Mouse (Mus musculus) liver, adult 2 months (tissue): Measurements from ENCODE around the gene Traf2. TPM values are rescaled to one million over a fixed set of nuclear protein-coding genes. Genes with fewer than 3 reads are reported as not detected.
A peak's percentile ranks its signal among the peaks of the same experiment; 100 is the strongest.

Experiments used
- DNase-seq: peaks from one replicate; pipeline ENCODE4 v3.0.0-alpha.2; 2011; ENCODE audit warnings: low read depth, low spot score; ENCODE audit errors: extremely low read depth
- H3K27ac ChIP-seq: fragments of 200-500 bp; replicated peaks from 2 replicates; pipeline ENCODE4 v1.5.1; 2012; ENCODE audit warnings: low read depth, mild to moderate bottlenecking, control low read depth, inconsistent platforms, low read length; ENCODE audit not compliant: insufficient read depth
- H3K27me3 ChIP-seq: fragments of 200-500 bp; 2 replicates; pipeline ENCODE4 v1.6.1; 2012; ENCODE audit warnings: mild to moderate bottlenecking, moderate library complexity, low read length, inconsistent platforms; ENCODE audit not compliant: control insufficient read depth, insufficient read depth
- H3K36me3 ChIP-seq: fragments of 200-500 bp; 2 replicates; pipeline ENCODE4 v1.6.1; 2012; ENCODE audit warnings: low read length, inconsistent platforms; ENCODE audit not compliant: control insufficient read depth, insufficient read depth
- H3K4me1 ChIP-seq: fragments of 200-500 bp; 2 replicates; pipeline ENCODE4 v1.6.1; 2011; ENCODE audit warnings: low read length; ENCODE audit not compliant: control insufficient read depth, insufficient read depth
- H3K4me3 ChIP-seq: fragments of 200-500 bp; 2 replicates; pipeline ENCODE4 v1.5.1; 2011; ENCODE audit warnings: low read depth, mild to moderate bottlenecking, control low read depth, low read length, moderate library complexity; ENCODE audit not compliant: insufficient read depth
- H3K79me2 ChIP-seq: fragments of 200-500 bp; 2 replicates; pipeline ENCODE4 v1.6.1; 2012; ENCODE audit warnings: inconsistent platforms, mild to moderate bottlenecking, low read length, moderate library complexity; ENCODE audit not compliant: control insufficient read depth, insufficient read depth
- H3K9ac ChIP-seq: fragments of 200-500 bp; 2 replicates; pipeline ENCODE4 v1.6.1; 2012; ENCODE audit warnings: low read depth, mild to moderate bottlenecking, control low read depth, inconsistent platforms, low read length
- CTCF ChIP-seq: fragments of 200-500 bp; IDR thresholded peaks from 2 replicates; pipeline ENCODE4 v1.5.1; 2011; ENCODE audit warnings: low read depth, low read length, control low read depth
- POLR2A ChIP-seq: fragments of 200-500 bp; IDR thresholded peaks from 2 replicates; pipeline ENCODE4 v1.6.1; 2011; ENCODE audit warnings: low read length, control low read depth; ENCODE audit not compliant: insufficient read depth; ENCODE audit errors: extremely low read depth
- WGBS: fragments of 180-500 bp; shearing (Covaris S2); methylation state at CpG from one replicate; pipeline ENCODE4 v1.1.7; 2018; 5-methylcytosine and 5-hydroxymethylcytosine counted together
- polyA plus RNA-seq: library from polyadenylated mRNA; depleted of rRNA; stranded (reverse); fragments of >200 nt; gene quantifications from 2 replicates; pipeline ENCODE4 v1.2.3, GENCODE M21; 2012
- total RNA-seq: library from RNA; depleted of rRNA; stranded (reverse); fragments of >200 nt; gene quantifications from 2 replicates; pipeline ENCODE4 v1.2.3, GENCODE M21; 2014

Gene Traf2
- total and polyA plus RNA-seq, 2 experiments = 4.0 to 9.9 TPM

- TF ChIP-seq CTCF (no peak), POLR2A (no peak)
- no peaks in the 10 kb centered on the region for H3K36me3 ChIP-seq
- H3K27me3 ChIP-seq = no peaks in the 10 kb centered on the region
- H3K79me2 ChIP-seq = no peaks in the 10 kb centered on the region
- H3K4me3 ChIP-seq = no peak within 1 kb of the TSS
- peaks cover 3% of the 10 kb centered on the region; the same call in 1 of the 2 replicates for H3K4me1 ChIP-seq
- WGBS = 74% methylated on average over 5 of the region's 5 CpGs
- no peak within 1 kb of the TSS for H3K27ac ChIP-seq
- DNase-seq = no peak
- no peak within 1 kb of the TSS for H3K9ac ChIP-seq
These were observed 53.2 kb downstream of the Traf2 start, which contains the start of gene Lcn12 for GRCm38 (mm10) chr2:25493476-25493961. Gene Lcn12, minus strand, starts transcription at chr2:25493911.

GRCm38 (mm10) chr2:25492988-25493387 is 53.8 kb downstream of the Traf2 start:
- H3K4me1 ChIP-seq = no peaks in the 10 kb centered on the region
- H3K27me3 ChIP-seq = no peaks in the 10 kb centered on the region
- DNase-seq = no peak
- no peak for TF ChIP-seq CTCF
- no peak for TF ChIP-seq POLR2A
- H3K9ac ChIP-seq = no peak overlapping the region
- H3K79me2 ChIP-seq = no peaks in the 10 kb centered on the region
- H3K27ac ChIP-seq = no peak overlapping the region
- H3K4me3 ChIP-seq = no peak overlapping the region
- no peaks in the 10 kb centered on the region for H3K36me3 ChIP-seq
- 76% methylated on average over 5 of the region's 5 CpGs for WGBS

- TF ChIP-seq POLR2A (no peak), CTCF (no peak)
- DNase-seq = no peak
- Histone ChIP-seq H3K79me2 (no peaks in the 10 kb centered on the region), H3K27me3 (no peaks in the 10 kb centered on the region), H3K9ac (no peak overlapping the region), H3K4me3 (no peak overlapping the region), H3K27ac (no peak overlapping the region), H3K36me3 (no peaks in the 10 kb centered on the region), H3K4me1 (peaks cover 6% of the 10 kb centered on the region)
- WGBS = 65% methylated on average over 7 of the region's 7 CpGs
These were observed 58.1 kb downstream of the Traf2 start for GRCm38 (mm10) chr2:25488671-25489068.

GRCm38 (mm10) chr2:25487965-25488670 is 58.6 kb downstream of the Traf2 start:
- Histone ChIP-seq H3K36me3 (no peaks in the 10 kb centered on the region), H3K9ac (no peak overlapping the region), H3K27me3 (no peaks in the 10 kb centered on the region), H3K79me2 (no peaks in the 10 kb centered on the region), H3K27ac (no peak overlapping the region), H3K4me3 (no peak overlapping the region), H3K4me1 (peaks cover 6% of the 10 kb centered on the region)
- no peak for DNase-seq
- TF ChIP-seq CTCF (no peak), POLR2A (no peak)
- 86% methylated on average over 6 of the region's 6 CpGs for WGBS

- 20% methylated on average over 11 of the region's 11 CpGs for WGBS
These were observed 61.7 kb downstream of the Traf2 start for GRCm38 (mm10) chr2:25484901-25485647.

More at GRCm38 (mm10) chr2:25484901-25485647, 61.7 kb downstream of the Traf2 start:
- DNase-seq = peak; percentile 92
- Histone ChIP-seq H3K4me3 (no peak overlapping the region), H3K79me2 (no peaks in the 10 kb centered on the region), H3K27me3 (no peaks in the 10 kb centered on the region), H3K9ac (no peak overlapping the region), H3K36me3 (no peaks in the 10 kb centered on the region), H3K4me1 (peaks cover 6% of the 10 kb centered on the region), H3K27ac (peak overlapping the region; percentile 41)
- TF ChIP-seq POLR2A (no peak), CTCF (no peak)
